ENCODE assay signal across 8 mouse cellular contexts in genomic region chr7:126565693-126566092, GRCm38 (mm10). TPM values are rescaled to one million over a fixed set of nuclear protein-coding genes. Genes with fewer than 3 reads are reported as not detected.
DNase-seq lines count a peak whose midpoint lies in the region; ATAC-seq and TF ChIP-seq lines count a peak whose summit lies in the region.

No protein-coding gene starts in this region.

- no peak for TF ChIP-seq EP300 in heart, adult 2 months (IDR thresholded peaks at IDR 0.05; ENCODE audit: insufficient read depth, low read depth, low read length)

- intact Hi-C loops in heart, adult 2 months (cut with DNase I): loop anchor here (2.0 kb wide), 2 partner anchors 17 to 91 kb away; partner anchors contain the start of gene Sh2b1
- intact Hi-C loops in heart, postnatal 25 days (cut with DNase I): no loop called here

- no peaks in the 10 kb centered on the region for H3K27me3 ChIP-seq in heart, adult 2 months (ENCODE audit: control insufficient read depth, insufficient read depth, low read length)
- no peaks in the 10 kb centered on the region for H3K27me3 ChIP-seq in hindbrain, postnatal 0 days (ENCODE audit: insufficient read depth, low read length)

- H3K79me2 ChIP-seq in heart, adult 2 months (replicated peaks; ENCODE audit: control insufficient read depth, insufficient read depth, low read length): no peaks in the 10 kb centered on the region

- peak; percentile 19 for ATAC-seq in CD4-positive, CD25-positive, alpha-beta regulatory T cell, adult 4 months
- no peak; the same call in 1 of the 2 replicates for ATAC-seq in hindbrain, postnatal 0 days

- peak overlapping the region; percentile 91 for H3K4me3 ChIP-seq in heart, adult 2 months
- peak overlapping the region; percentile 96 for H3K4me3 ChIP-seq in hindbrain, postnatal 0 days (ENCODE audit: low read length)

- TF ChIP-seq CTCF in heart, adult 2 months (IDR thresholded peaks at IDR 0.05): no peak
- TF ChIP-seq CTCF in hindbrain, postnatal 0 days (IDR thresholded peaks at IDR 0.05; ENCODE audit: low read depth): no peak

- H3K9ac ChIP-seq in heart, adult 2 months (ENCODE audit: low read depth, low read length): peak overlapping the region; percentile 96
- H3K9ac ChIP-seq in hindbrain, postnatal 0 days (replicated peaks; ENCODE audit: low read length): peak overlapping the region; percentile 86

- no peak for TF ChIP-seq POLR2A in heart, adult 2 months (IDR thresholded peaks at IDR 0.05; ENCODE audit: insufficient read depth, low read depth, low read length)

- H3K9me3 ChIP-seq in hindbrain, postnatal 0 days (ENCODE audit: low read length): no peaks in the 10 kb centered on the region

- peak overlapping the region; percentile 79 for H3K4me2 ChIP-seq in hindbrain, postnatal 0 days (ENCODE audit: low read depth, low read length)

- WGBS in heart, adult 2 months: 1% methylated on average over 28 of the region's 28 CpGs
- under 1% methylated on average over 21 of the region's 28 CpGs for WGBS in hindbrain, postnatal 0 days

- H3K36me3 ChIP-seq in heart, adult 2 months (ENCODE audit: control insufficient read depth, insufficient read depth, low read length): peaks cover 9% of the 10 kb centered on the region; the same call in 1 of the 2 replicates
- peaks cover 30% of the 10 kb centered on the region for H3K36me3 ChIP-seq in hindbrain, postnatal 0 days (ENCODE audit: insufficient read depth, low read length)

- peak overlapping the region; percentile 83 for H3K27ac ChIP-seq in heart, adult 2 months
- peak overlapping the region; percentile 88 for H3K27ac ChIP-seq in hindbrain, postnatal 0 days

- H3K4me1 ChIP-seq in heart, adult 2 months (ENCODE audit: control insufficient read depth, insufficient read depth, low read length): no peaks in the 10 kb centered on the region; the same call in 1 of the 2 replicates
- H3K4me1 ChIP-seq in hindbrain, postnatal 0 days (ENCODE audit: insufficient read depth, low read length): no peaks in the 10 kb centered on the region

- no peak for DNase-seq in heart, adult 2 months
- DNase-seq in heart, postnatal 25 days (ENCODE audit: low spot score): no peak
- peak; percentile 44 for DNase-seq in embryo, embryonic 11 days
- DNase-seq in hindbrain, postnatal 0 days (ENCODE audit: low spot score): no peak
- DNase-seq in mesoderm, embryonic 11.5 days (ENCODE audit: low read depth, low spot score): peak; percentile 66
- DNase-seq in yolk sac, embryonic 10.5 days (ENCODE audit: low spot score): no peak
- DNase-seq in layer of hippocampus, adult 11-12 months (ENCODE audit: low spot score): no peak

RNA-seq across cellular contexts. Expression of gene Eif3c, which starts 0.5 kb away (rescaled TPM):
- 100 to 1,000 TPM; 133 to 159 TPM for total RNA-seq in heart, adult 2 months (2021)
- polyA plus RNA-seq in heart, adult 2 months (2012; rRNA removed): 59.3 and 72.6 TPM in 2 replicates
- total RNA-seq in heart, postnatal 25 days (2021): 100 to 1,000 TPM; 130 to 139 TPM
- 100 to 1,000 TPM; 228 to 250 TPM for polyA plus RNA-seq in CD4-positive, CD25-positive, alpha-beta regulatory T cell, adult 4 months (2017; shearing (Covaris generic))
- 112 and 118 TPM in 2 replicates for total RNA-seq in hindbrain, postnatal 0 days (2014; rRNA removed)
- polyA plus RNA-seq in hindbrain, postnatal 0 days (2015; fragmentation: Nextera tagmentation; extraction: Ambion mirVana): 198 and 204 TPM in 2 replicates

RNA-seq across cellular contexts. Expression of gene Apobr, which starts 19.0 kb away (rescaled TPM):
- under 1 TPM; 0.32 to 0.39 TPM for total RNA-seq in heart, adult 2 months (2021)
- polyA plus RNA-seq in heart, adult 2 months (2012; rRNA removed): 0.47 and 1.1 TPM in 2 replicates
- under 1 TPM; 0.28 to 0.86 TPM for total RNA-seq in heart, postnatal 25 days (2021)
- 1 to 10 TPM in 1 of 2 experiments, under 1 TPM in 1; 0.36 to 1.5 TPM for polyA plus RNA-seq in CD4-positive, CD25-positive, alpha-beta regulatory T cell, adult 4 months (2017; shearing (Covaris generic))
- total RNA-seq in hindbrain, postnatal 0 days (2014; rRNA removed): 0.25 and 6.3 TPM in 2 replicates
- polyA plus RNA-seq in hindbrain, postnatal 0 days (2015; fragmentation: Nextera tagmentation; extraction: Ambion mirVana): 0.47 and 0.50 TPM in 2 replicates

RNA-seq across cellular contexts. Expression of gene Cln3, which starts 19.9 kb away (rescaled TPM):
- total RNA-seq in heart, adult 2 months (2021): 10 to 100 TPM; 12.8 to 12.9 TPM
- 30.0 and 33.2 TPM in 2 replicates for polyA plus RNA-seq in heart, adult 2 months (2012; rRNA removed)
- total RNA-seq in heart, postnatal 25 days (2021): 10 to 100 TPM; 11.3 to 13.6 TPM
- 100 to 1,000 TPM in 1 of 2 experiments, 10 to 100 TPM in 1; 79.9 to 150 TPM for polyA plus RNA-seq in CD4-positive, CD25-positive, alpha-beta regulatory T cell, adult 4 months (2017; shearing (Covaris generic))
- total RNA-seq in hindbrain, postnatal 0 days (2014; rRNA removed): 27.7 and 34.2 TPM in 2 replicates
- 22.3 and 25.1 TPM in 2 replicates for polyA plus RNA-seq in hindbrain, postnatal 0 days (2015; fragmentation: Nextera tagmentation; extraction: Ambion mirVana)

RNA-seq across cellular contexts. Expression of gene Il27, which starts 29.0 kb away (rescaled TPM):
- total RNA-seq in heart, adult 2 months (2021): not detected
- polyA plus RNA-seq in heart, adult 2 months (2012; rRNA removed): not detected in 2 replicates
- total RNA-seq in heart, postnatal 25 days (2021): not detected
- not detected for polyA plus RNA-seq in CD4-positive, CD25-positive, alpha-beta regulatory T cell, adult 4 months (2017; shearing (Covaris generic))
- 0.94 TPM in 1 of 2 replicates, not detected in the other for total RNA-seq in hindbrain, postnatal 0 days (2014; rRNA removed)
- polyA plus RNA-seq in hindbrain, postnatal 0 days (2015; fragmentation: Nextera tagmentation; extraction: Ambion mirVana): not detected in 2 replicates

Comparison
In these comparisons a context has a peak if more than half of its experiments do, and no peak if none do; other contexts are left out.
1. DNase-seq: peak in embryo, embryonic 11 days (single experiment) and mesoderm, embryonic 11.5 days (single experiment); none in heart, adult 2 months (0 of 2), heart, postnatal 25 days (single experiment), hindbrain, postnatal 0 days (single experiment), yolk sac, embryonic 10.5 days (single experiment) and layer of hippocampus, adult 11-12 months (single experiment).